Mouse (Mus musculus): ENCODE data around the gene H2-Q1.
"Not testable (repeated sequence)": the region's sequence is repeated elsewhere in the genome, so short reads cannot be mapped to it uniquely, and the experiment has no call there.

- TF ChIP-seq CTCF (IDR thresholded peaks at IDR 0.05; ENCODE audit: low read depth, low read length); POLR2A (IDR thresholded peaks at IDR 0.05; ENCODE audit: borderline replicate concordance, low read depth, low read length): not testable (repeated sequence)
These were observed 33.1 kb downstream of the H2-Q1 start for GRCm38 (mm10) chr17:35353275-35353674.

Data from bone marrow macrophage, adult 2 months (primary cell).